Mouse (Mus musculus) monocyte, adult 2 months (primary cell): ENCODE data around the gene Adgrf3.

ENCODE experiments used
- DNase-seq, 2 experiments: peaks; one replicate each; pipeline ENCODE4 v3.0.0; 2022; ENCODE audit warnings: low spot score in 2 of 2, low read depth in 1 of 2

Gene Adgrf3

GRCm38 (mm10) chr5:30152413-30152812 is 53.1 kb downstream of the Adgrf3 start:
- DNase-seq, result no peak

GRCm38 (mm10) chr5:30152007-30152406 is 53.5 kb downstream of the Adgrf3 start:
- no peak for DNase-seq

GRCm38 (mm10) chr5:30148133-30148920 is 57.2 kb downstream of the Adgrf3 start:
- DNase-seq, result no peak

- no peak for DNase-seq
These were observed 59.0 kb downstream of the Adgrf3 start for GRCm38 (mm10) chr5:30146526-30146925.
